Mouse (Mus musculus) liver, embryonic 13.5 days (tissue): ENCODE results near the gene Sgip1. TPM values are rescaled to one million over a fixed set of nuclear protein-coding genes. Genes with fewer than 3 reads are reported as not detected.

ENCODE experiments used
- ATAC-seq: fragments of 200-750 bp; cut with Nextera tagmentation; 2 replicates; pipeline ENCODE4 v1.8.0; 2017; ENCODE audit warnings: low read depth, mild to moderate bottlenecking, moderate number of reproducible peaks, moderate library complexity
- DNase-seq: peaks from one replicate; pipeline ENCODE4 v3.0.0; 2022
- H3K27ac ChIP-seq: fragments of 300-500 bp; sonication (generic); 2 replicates; pipeline ENCODE4 v1.5.1; 2015; ENCODE audit warnings: moderate library complexity, mild to moderate bottlenecking, inconsistent platforms
- H3K27me3 ChIP-seq: fragments of 300-500 bp; sonication (generic); 2 replicates; pipeline ENCODE4 v1.6.1; 2015; ENCODE audit warnings: mild to moderate bottlenecking, inconsistent platforms
- H3K36me3 ChIP-seq: fragments of 300-500 bp; sonication (generic); 2 replicates; pipeline ENCODE4 v1.6.1; 2015; ENCODE audit warnings: mild to moderate bottlenecking, inconsistent platforms
- H3K4me1 ChIP-seq: fragments of 300-500 bp; sonication (generic); replicated peaks from 2 replicates; pipeline ENCODE4 v1.6.1; 2015; ENCODE audit warnings: inconsistent platforms
- H3K4me2 ChIP-seq: fragments of 300-500 bp; sonication (generic); 2 replicates; pipeline ENCODE4 v1.6.1; 2015; ENCODE audit warnings: inconsistent platforms, mild to moderate bottlenecking, moderate library complexity
- H3K4me3 ChIP-seq: fragments of 300-500 bp; sonication (generic); replicated peaks from 2 replicates; pipeline ENCODE4 v1.5.1; 2015; ENCODE audit warnings: mild to moderate bottlenecking, inconsistent platforms
- H3K9ac ChIP-seq: fragments of 300-500 bp; sonication (generic); 2 replicates; pipeline ENCODE4 v1.6.1; 2015; ENCODE audit warnings: mild to moderate bottlenecking, inconsistent platforms
- H3K9me3 ChIP-seq: fragments of 300-500 bp; sonication (generic); replicated peaks from 2 replicates; pipeline ENCODE4 v1.6.1; 2016; ENCODE audit warnings: inconsistent platforms
- WGBS: fragments of 180-500 bp; shearing (Covaris S2); methylation state at CpG from one replicate; pipeline ENCODE4 v1.1.7; 2015; ENCODE audit not compliant: insufficient replicate concordance; 5-methylcytosine and 5-hydroxymethylcytosine counted together
- polyA plus RNA-seq: library from polyadenylated mRNA; unstranded; fragments of >200 nt; fragmentation: Nextera tagmentation; extraction: Ambion mirVana; gene quantifications from 2 replicates; pipeline ENCODE4 v1.2.1, GENCODE M21; 2015

Sgip1 gene
- polyA plus RNA-seq, 1 experiment from 2014 or later: 0.54 TPM

- DNase-seq: no peak
- Histone ChIP-seq H3K27ac (no peak overlapping the region), H3K27me3 (no peaks in the 10 kb centered on the region), H3K36me3 (no peaks in the 10 kb centered on the region), H3K4me3 (no peak overlapping the region), H3K4me1 (no peaks in the 10 kb centered on the region), H3K9me3 (no peaks in the 10 kb centered on the region), H3K4me2 (no peak overlapping the region), H3K9ac (no peak overlapping the region)
- ATAC-seq: no peak
- 56% methylated on average over 2 of the region's 2 CpGs for WGBS
Observed at GRCm38 (mm10) chr4:102775596-102776270, 34.6 kb downstream of the Sgip1 start.

GRCm38 (mm10) chr4:102779902-102780301 lies 38.8 kb downstream of the Sgip1 start:
- ATAC-seq: no peak
- H3K27me3 ChIP-seq: no peaks in the 10 kb centered on the region
- no peak overlapping the region for H3K4me2 ChIP-seq
- DNase-seq: no peak
- H3K4me3 ChIP-seq: no peak overlapping the region
- no peak overlapping the region for H3K9ac ChIP-seq
- no peaks in the 10 kb centered on the region for H3K4me1 ChIP-seq
- H3K27ac ChIP-seq: no peak overlapping the region
- no peaks in the 10 kb centered on the region for H3K36me3 ChIP-seq
- WGBS: 81% methylated on average over 6 of the region's 6 CpGs
- no peaks in the 10 kb centered on the region for H3K9me3 ChIP-seq

- Histone ChIP-seq H3K36me3 (no peaks in the 10 kb centered on the region), H3K9me3 (no peaks in the 10 kb centered on the region), H3K4me3 (no peak overlapping the region), H3K9ac (no peak overlapping the region), H3K27me3 (no peaks in the 10 kb centered on the region), H3K4me1 (no peaks in the 10 kb centered on the region), H3K27ac (no peak overlapping the region), H3K4me2 (no peak overlapping the region)
- 57% methylated on average over 7 of the region's 7 CpGs for WGBS
- DNase-seq (no peak), ATAC-seq (no peak)
Observed at GRCm38 (mm10) chr4:102783063-102783748, 42.1 kb downstream of the Sgip1 start.

GRCm38 (mm10) chr4:102785158-102785557 lies 44.1 kb downstream of the Sgip1 start:
- DNase-seq (no peak), ATAC-seq (no peak)
- H3K4me1 ChIP-seq: no peaks in the 10 kb centered on the region
- no peak overlapping the region for H3K4me3 ChIP-seq
- H3K9me3 ChIP-seq: no peaks in the 10 kb centered on the region
- no peaks in the 10 kb centered on the region for H3K36me3 ChIP-seq
- no peak overlapping the region for H3K4me2 ChIP-seq
- no peaks in the 10 kb centered on the region for H3K27me3 ChIP-seq
- no peak overlapping the region for H3K27ac ChIP-seq
- H3K9ac ChIP-seq: no peak overlapping the region
- WGBS: 48% methylated on average over 4 of the region's 4 CpGs

GRCm38 (mm10) chr4:102792100-102792790 lies 51.1 kb downstream of the Sgip1 start:
- no peak overlapping the region for H3K27ac ChIP-seq
- no peaks in the 10 kb centered on the region for H3K4me1 ChIP-seq
- ATAC-seq: no peak
- H3K36me3 ChIP-seq: no peaks in the 10 kb centered on the region
- no peak overlapping the region for H3K9ac ChIP-seq
- no peaks in the 10 kb centered on the region for H3K27me3 ChIP-seq
- H3K4me2 ChIP-seq: no peak overlapping the region
- whole genome bisulfite sequencing: 37% methylated on average over 8 of the region's 8 CpGs
- H3K4me3 ChIP-seq: no peak overlapping the region
- DNase-seq: no peak
- no peaks in the 10 kb centered on the region for H3K9me3 ChIP-seq

- no peak overlapping the region for H3K4me2 ChIP-seq
- no peak overlapping the region for H3K4me3 ChIP-seq
- no peaks in the 10 kb centered on the region for H3K36me3 ChIP-seq
- H3K9ac ChIP-seq: no peak overlapping the region
- DNase-seq (no peak), ATAC-seq (no peak)
- 62% methylated on average over 1 of the region's 1 CpGs for WGBS
- H3K9me3 ChIP-seq: no peaks in the 10 kb centered on the region
- no peak overlapping the region for H3K27ac ChIP-seq
- H3K27me3 ChIP-seq: no peaks in the 10 kb centered on the region
- H3K4me1 ChIP-seq: no peaks in the 10 kb centered on the region
Observed at GRCm38 (mm10) chr4:102801471-102801870, 60.4 kb downstream of the Sgip1 start.

- Histone ChIP-seq H3K4me2 (no peak overlapping the region), H3K27ac (no peak overlapping the region), H3K9ac (no peak overlapping the region), H3K4me1 (no peaks in the 10 kb centered on the region), H3K36me3 (no peaks in the 10 kb centered on the region), H3K9me3 (no peaks in the 10 kb centered on the region), H3K27me3 (no peaks in the 10 kb centered on the region), H3K4me3 (no peak overlapping the region)
- DNase-seq: no peak
- ATAC-seq: no peak
- WGBS: 82% methylated on average over 4 of the region's 4 CpGs
Observed at GRCm38 (mm10) chr4:102801936-102802335, 60.8 kb downstream of the Sgip1 start.

- H3K4me1 ChIP-seq: no peaks in the 10 kb centered on the region
- WGBS: 66% methylated on average over 5 of the region's 5 CpGs
Observed at GRCm38 (mm10) chr4:102804611-102805010, 63.5 kb downstream of the Sgip1 start.

GRCm38 (mm10) chr4:102806987-102807386 lies 65.9 kb downstream of the Sgip1 start:
- no peaks in the 10 kb centered on the region for H3K36me3 ChIP-seq
- no peak overlapping the region for H3K27ac ChIP-seq
- ATAC-seq (no peak), DNase-seq (no peak)
- H3K4me1 ChIP-seq: no peaks in the 10 kb centered on the region
- 70% methylated on average over 3 of the region's 3 CpGs for WGBS
- no peak overlapping the region for H3K4me3 ChIP-seq
- H3K9me3 ChIP-seq: no peaks in the 10 kb centered on the region
- H3K27me3 ChIP-seq: no peaks in the 10 kb centered on the region
- no peak overlapping the region for H3K9ac ChIP-seq
- H3K4me2 ChIP-seq: no peak overlapping the region

More at GRCm38 (mm10) chr4:102804611-102805010, 63.5 kb downstream of the Sgip1 start:
- no peak overlapping the region for H3K27ac ChIP-seq
- no peak overlapping the region for H3K4me3 ChIP-seq
- no peaks in the 10 kb centered on the region for H3K36me3 ChIP-seq
- ATAC-seq (no peak), DNase-seq (no peak)
- no peaks in the 10 kb centered on the region for H3K27me3 ChIP-seq
- no peak overlapping the region for H3K4me2 ChIP-seq
- no peak overlapping the region for H3K9ac ChIP-seq
- no peaks in the 10 kb centered on the region for H3K9me3 ChIP-seq

GRCm38 (mm10) chr4:102808258-102808657 lies 67.2 kb downstream of the Sgip1 start:
- Histone ChIP-seq H3K27ac (no peak overlapping the region), H3K4me2 (no peak overlapping the region), H3K27me3 (no peaks in the 10 kb centered on the region), H3K36me3 (no peaks in the 10 kb centered on the region), H3K4me3 (no peak overlapping the region), H3K9ac (no peak overlapping the region), H3K4me1 (no peaks in the 10 kb centered on the region), H3K9me3 (no peaks in the 10 kb centered on the region)
- no peak for ATAC-seq
- no peak for DNase-seq

- DNase-seq: no peak
- Histone ChIP-seq H3K9ac (no peak overlapping the region), H3K4me1 (no peaks in the 10 kb centered on the region), H3K27ac (no peak overlapping the region), H3K4me3 (no peak overlapping the region), H3K4me2 (no peak overlapping the region), H3K27me3 (no peaks in the 10 kb centered on the region), H3K9me3 (no peaks in the 10 kb centered on the region), H3K36me3 (no peaks in the 10 kb centered on the region)
- no peak for ATAC-seq
- 58% methylated on average over 4 of the region's 4 CpGs for WGBS
Observed at GRCm38 (mm10) chr4:102809296-102809695, 68.2 kb downstream of the Sgip1 start.
